Mouse (Mus musculus): ENCODE measurements around the gene Fbxl13.

Fbxl13 gene

DNA sequence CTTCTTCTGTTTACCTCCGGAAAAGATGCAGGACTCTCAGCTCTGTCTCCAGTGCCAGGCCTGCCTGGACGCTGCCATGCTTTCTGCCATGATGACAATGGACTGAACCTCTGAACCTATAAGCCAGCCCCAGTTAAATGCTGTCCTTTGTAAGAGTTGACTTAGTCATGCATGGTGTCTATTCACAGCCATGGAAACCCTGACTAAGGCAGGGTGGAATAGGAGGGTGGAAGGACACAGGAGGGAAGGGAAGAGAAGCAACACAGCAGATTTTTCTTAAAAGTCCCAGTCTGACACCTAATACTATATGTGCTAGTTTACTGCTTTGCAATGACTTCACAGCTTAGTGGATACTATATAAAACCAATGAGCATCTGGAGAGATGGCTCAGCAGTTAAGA lies 154.0 kb downstream of the Fbxl13 start:
- no peak for TF ChIP-seq GATA4 (IDR thresholded peaks at IDR 0.05; ENCODE audit: insufficient replicate concordance, low read length)

DNA sequence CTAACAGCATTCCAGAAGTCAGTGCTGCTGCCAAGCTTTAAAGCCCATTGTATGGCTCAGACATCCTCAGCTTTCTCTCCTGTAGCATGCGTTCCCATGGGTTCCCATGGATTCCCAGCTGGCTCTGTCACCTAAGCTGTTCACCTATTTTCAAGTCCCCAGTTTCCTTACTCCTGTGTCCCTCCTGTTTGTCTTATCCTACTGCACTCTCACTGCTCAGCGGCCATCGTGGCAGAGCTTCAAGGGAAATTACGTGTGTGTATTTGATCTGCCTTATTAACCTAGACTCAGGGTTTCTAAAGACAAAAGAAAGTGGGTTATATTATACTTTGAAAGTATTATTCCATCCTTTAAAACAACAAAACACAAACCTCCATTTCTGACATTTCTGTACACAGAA lies 156.3 kb downstream of the Fbxl13 start:
- no peak for TF ChIP-seq GATA4 (IDR thresholded peaks at IDR 0.05; ENCODE audit: insufficient replicate concordance, low read length)

DNA sequence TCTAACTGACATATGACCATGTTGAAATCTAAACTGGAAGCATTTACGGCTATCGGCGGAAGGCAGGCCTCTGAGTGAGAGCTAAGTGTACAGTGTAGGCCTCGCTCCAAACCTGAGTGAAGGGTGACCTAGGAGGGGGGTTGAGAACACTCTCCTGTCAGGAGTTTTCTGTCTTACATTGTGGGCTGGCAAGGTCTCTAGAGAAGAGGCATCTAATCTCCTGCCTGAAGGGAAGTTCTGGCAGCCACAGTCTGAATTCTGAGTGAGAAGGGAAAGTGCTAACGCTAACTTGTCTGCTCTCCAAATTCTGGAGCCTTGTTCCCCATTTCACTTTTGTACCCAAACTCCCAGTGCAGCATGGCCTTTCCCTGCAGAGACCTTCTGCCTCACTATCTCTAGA lies 156.9 kb downstream of the Fbxl13 start:
- TF ChIP-seq GATA4 (IDR thresholded peaks at IDR 0.05; ENCODE audit: insufficient replicate concordance, low read length): no peak

DNA sequence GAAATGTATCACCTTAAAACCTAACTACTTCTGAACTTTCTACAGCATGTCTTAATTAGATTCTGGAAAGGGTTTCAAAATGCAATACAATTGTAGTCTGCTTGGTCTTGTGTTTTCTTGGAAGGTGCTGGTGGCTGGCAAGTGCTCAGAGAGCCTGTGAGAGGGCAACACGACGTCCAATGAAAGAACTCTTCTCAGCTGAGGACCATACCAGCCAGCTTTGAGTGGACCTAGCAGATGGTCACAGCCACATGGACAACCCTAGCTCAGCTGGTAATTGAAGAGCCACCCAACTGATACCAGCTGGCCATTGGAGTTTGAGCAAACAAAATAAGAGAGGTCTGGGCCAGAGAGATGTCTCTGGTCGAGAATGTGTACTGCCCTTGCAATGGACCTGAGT lies 157.7 kb downstream of the Fbxl13 start:
- no peak for TF ChIP-seq GATA4 (IDR thresholded peaks at IDR 0.05; ENCODE audit: insufficient replicate concordance, low read length)

DNA sequence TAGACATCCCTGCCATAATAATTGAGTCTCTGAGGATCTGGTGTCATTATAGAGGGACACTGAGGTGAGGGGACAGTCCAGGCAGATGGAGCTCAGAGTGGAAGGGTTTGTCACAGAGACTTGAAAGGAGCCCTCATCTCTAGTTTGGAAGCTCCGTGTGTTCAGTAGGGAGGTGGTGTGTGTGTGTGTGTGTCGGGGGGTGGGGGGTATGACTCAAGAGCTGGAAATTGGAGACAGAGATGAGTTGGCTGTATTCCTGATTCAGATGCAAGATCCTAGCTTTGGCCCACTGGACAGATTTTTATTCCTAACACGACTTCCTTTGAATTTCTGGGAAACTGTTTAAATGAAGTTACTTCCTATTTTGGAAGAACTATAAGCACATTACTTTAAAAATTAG lies 158.1 kb downstream of the Fbxl13 start:
- TF ChIP-seq GATA4 (IDR thresholded peaks at IDR 0.05; ENCODE audit: insufficient replicate concordance, low read length): no peak

DNA sequence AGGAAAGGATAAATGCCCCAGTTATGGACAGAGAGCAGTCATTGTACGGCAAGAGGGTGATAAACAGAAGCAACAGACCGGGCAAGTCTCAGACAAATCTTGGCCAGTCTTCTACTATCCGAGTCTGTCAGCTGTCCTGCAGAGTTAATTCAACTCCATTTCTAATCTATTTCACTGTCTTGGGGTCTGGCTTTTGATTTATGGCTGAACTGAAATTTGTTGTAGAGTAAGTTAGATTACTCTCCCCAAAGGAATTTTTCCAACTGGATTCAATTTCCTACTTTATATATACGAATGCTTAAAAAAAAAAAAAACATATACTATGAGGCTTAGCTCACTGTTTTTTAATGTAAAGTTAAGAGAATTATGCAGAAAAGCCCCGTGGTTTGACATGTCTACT lies 158.6 kb downstream of the Fbxl13 start:
- no peak for TF ChIP-seq GATA4 (IDR thresholded peaks at IDR 0.05; ENCODE audit: insufficient replicate concordance, low read length)

DNA sequence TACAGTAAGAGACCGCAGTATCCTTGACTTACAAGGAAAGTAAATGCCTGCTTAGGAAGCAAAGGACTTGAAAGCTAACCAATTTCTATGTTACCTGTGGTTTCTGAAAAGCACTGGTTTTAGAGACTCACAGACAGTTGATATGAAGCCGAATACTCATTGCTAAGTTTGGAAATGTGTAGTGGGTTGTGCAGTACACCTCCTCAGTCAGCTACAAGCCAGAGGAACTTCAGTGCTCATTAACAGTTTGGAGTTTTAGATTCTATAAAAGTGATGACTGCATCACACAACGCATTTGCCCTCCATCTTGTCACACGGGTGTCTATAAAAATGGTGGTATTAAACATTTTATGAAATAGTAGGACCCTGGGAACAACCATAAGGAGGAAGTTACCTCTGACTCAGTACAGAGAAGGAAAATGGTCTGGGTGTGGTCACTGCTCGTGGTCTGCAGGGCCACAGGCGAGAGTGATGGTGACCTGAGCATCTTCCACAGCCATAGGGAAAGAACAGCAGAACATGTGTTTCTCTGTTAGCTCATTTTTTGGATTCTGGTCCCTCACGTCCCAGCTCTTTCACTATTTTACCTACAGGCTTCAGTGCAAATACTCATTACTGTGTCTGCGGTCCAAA lies 160.1 kb downstream of the Fbxl13 start:
- TF ChIP-seq GATA4 (IDR thresholded peaks at IDR 0.05; ENCODE audit: insufficient replicate concordance, low read length): no peak

DNA sequence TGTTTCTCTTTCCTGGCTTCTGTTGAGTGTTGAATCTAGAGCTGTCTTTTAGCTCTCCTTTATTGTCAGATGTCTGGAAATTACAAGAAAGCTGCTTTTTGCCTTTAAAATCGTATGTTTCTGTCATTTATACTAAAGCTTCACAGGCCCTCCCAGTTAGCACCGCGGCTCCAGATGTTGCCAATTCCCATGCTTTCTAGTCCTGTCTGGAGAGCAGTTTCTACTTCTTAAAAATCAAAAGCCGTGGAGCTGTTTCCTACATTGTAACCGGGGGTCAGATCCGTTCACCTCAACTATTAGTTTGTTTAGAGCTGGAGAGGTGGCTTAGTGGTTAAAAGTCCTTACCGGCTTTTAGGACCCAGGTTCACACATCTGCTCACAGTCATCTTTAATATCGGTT lies 162.2 kb downstream of the Fbxl13 start:
- TF ChIP-seq GATA4 (IDR thresholded peaks at IDR 0.05; ENCODE audit: insufficient replicate concordance, low read length): no peak

DNA sequence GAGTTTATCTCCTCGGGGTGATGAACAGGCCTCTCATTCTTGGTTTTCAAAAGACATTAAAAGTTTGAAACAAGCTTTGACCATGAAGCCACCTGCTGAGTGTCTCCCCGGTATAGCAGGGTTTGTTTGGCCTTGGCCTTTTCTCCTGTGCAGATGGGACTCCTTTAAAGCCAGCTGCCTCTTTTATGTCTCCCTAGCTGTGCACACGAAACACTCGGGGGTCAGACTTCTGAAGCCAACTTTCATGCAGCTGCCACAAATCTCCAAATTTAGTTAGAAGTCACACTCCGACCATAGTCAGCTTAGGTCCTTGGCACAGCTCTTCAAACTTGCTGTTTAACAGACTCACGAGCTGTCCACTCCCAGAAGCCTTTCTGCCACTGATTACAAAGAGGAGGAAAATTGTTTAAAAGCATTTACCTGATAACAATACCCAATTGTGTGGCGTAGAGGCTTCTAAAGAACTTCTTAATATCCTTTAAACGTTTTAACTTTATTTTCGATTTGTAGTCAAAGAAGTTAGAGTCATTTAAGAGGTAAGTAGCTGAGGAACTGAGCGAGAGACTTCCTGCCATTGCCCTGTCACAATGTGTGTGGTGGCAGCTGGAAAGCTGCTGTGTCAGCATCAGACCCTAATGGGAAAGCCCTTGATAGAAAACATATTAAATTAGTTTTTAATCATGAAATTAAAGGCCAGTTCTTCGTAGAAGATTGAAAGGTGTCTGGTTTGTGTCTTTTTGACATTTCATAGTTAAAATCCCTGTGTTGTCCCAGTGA lies 162.8 kb downstream of the Fbxl13 start:
- TF ChIP-seq GATA4 (IDR thresholded peaks at IDR 0.05; ENCODE audit: insufficient replicate concordance, low read length): no peak

DNA sequence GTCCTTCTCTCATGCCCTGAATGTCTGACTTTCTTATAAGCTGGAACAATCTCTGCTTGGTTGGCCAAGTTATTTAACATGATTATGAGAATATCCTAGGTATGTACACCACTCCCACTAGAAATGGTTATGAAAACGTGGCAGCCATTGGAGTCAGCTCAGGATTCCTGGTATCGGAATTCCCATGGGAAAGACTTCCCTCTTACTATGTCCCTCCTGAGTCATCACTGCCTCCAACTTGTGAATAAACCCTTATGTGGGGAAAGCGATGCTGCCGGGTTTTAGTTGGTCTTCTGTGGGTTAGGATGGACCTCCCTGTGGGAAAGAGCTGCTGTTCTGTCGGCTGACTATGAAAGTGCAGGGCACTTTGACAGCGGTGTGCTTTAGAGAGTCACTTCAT lies 163.9 kb downstream of the Fbxl13 start:
- TF ChIP-seq GATA4 (IDR thresholded peaks at IDR 0.05; ENCODE audit: insufficient replicate concordance, low read length): no peak

DNA sequence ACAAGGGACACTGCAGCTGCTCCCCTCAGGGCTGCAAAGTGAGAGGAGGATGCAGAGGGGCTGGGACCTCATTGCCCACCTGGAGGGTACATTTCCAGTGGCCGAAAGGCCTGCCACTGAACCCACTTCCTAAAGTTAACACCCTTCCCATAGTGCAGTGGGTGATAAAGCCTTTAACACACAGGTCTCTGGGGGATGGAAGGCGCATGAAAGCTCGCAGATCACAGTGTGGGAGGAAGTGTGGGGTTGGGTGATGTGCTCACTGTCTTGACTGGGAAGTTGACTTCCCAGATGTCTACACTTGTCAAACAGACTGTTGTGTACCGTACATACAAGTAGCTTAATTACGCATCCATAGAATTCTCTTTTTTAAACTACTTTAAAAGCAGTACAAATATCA lies 165.7 kb downstream of the Fbxl13 start:
- TF ChIP-seq GATA4 (IDR thresholded peaks at IDR 0.05; ENCODE audit: insufficient replicate concordance, low read length): no peak

DNA sequence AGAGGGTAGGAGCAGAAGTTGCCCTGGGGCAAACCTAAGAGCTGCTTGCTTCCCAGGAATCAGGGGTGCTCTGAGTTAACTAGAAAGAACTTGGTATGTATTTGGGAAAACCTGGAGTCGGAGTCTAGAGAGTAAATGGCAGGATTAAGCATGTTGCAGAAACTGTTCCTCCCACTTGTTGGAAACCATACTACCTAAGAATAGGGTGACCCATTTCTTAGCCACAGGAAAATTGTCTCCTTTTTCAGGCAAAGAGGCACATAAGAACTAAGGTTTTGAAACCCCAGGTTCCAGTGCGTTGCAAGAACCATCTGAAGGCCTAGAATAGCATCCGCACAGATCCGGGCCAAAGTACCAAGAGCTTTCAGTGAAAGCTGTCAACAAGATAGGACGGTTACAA lies 167.0 kb downstream of the Fbxl13 start:
- no peak for TF ChIP-seq GATA4 (IDR thresholded peaks at IDR 0.05; ENCODE audit: insufficient replicate concordance, low read length)

DNA sequence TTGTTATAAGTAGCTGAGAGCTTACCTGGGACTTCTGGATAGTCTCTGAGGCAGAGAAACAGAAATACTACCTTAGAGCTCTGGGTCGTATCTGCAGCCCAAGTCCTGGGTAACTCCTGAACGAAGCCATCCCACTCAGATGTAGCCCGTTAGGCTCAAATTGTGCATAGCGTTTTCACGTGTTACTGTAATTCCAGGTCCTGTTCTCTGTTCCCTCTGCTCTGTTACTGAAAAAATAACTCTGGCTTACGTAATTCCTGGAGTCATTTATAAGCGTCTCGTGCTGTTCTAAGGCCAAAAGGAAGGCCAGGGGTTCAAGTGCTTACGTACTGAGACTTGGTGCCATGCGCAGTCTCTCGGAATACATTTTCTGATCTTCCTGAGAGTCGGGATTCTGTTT lies 177.3 kb downstream of the Fbxl13 start:
- TF ChIP-seq GATA4 (IDR thresholded peaks at IDR 0.05; ENCODE audit: insufficient replicate concordance, low read length): no peak

DNA sequence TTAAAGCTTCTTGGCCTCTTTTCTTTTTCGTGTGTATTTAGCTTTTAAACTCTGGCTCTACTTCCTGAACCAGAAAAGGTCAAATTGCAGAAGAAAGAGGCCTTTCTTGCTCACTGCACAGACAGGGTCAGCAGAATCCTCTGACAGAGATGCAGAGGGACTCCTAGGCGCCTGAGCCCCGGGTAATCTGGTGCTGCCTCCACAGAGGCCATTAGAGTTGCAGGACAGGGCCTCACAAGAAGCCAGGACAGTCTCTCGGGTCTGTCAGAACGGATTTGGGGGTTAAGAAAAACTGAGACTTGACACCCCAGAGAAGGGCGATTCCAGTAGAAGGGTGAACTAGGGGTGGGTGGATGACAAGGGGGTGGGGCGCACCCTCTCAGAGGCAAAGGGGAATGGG lies 178.0 kb downstream of the Fbxl13 start:
- TF ChIP-seq GATA4 (IDR thresholded peaks at IDR 0.05; ENCODE audit: insufficient replicate concordance, low read length): no peak

DNA sequence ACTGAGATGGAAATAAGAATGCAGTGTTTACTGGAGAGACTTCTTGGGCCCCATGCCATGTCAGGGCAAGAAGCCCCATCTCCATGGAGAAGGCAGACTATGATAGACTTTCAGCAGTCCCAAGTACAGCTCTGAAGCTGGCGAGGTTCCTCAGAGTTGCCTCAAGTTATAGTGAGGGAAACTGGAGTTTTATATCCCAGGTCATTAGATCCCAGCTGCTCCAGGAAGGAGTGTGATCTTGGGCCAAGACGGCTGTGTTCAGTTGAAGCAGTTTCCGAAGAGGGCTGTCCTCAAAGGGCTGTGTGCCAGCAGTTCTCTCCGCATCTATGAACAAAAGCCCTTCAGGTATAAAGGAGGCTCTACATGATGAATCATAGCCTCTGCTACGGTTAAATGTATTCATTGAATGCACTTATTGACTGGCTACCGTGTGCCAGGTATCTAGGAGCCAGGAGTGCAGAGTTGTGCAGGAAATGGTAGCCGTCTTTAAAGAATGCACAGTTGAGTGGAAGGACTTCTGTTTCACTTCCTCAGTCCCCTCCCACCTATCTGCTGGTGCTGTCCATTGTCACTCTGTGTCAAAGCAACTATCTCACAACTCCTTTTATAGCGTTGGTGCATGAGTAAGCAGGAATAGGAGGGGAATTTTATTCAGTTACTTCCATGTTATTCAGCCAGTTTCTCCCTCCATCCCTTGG lies 204.5 kb downstream of the Fbxl13 start:
- no peak for TF ChIP-seq GATA4 (IDR thresholded peaks at IDR 0.05; ENCODE audit: insufficient replicate concordance, low read length)

DNA sequence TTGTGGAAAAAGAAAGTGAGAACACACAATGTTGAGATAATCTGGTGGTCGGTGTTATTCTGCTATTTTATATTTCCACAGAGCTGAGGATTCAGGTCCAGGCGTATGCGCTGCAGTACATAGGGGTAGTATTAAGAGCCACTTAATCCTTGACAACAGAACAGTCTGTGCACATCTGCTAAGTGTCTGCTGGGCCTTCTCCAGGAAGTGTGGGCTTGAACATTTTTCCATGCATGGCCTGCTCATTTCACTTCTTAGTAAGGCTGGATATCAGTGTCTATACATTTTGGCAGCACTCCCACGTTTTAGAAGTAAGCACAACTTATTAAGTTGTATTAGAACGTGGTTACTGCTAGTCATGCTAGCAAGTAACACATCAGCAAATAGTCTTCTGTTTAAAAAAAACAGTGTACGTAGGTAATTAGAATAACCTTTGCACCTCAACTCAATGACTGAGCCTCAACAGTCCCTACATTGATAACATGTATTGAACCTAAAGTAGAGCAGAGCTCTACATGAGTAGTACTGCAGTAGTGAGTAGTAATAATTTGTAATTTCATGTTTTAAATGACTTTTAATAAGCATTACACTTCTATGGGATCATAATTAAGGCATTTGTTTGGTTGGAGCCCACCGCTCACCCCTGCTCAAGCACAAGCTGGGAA lies 205.9 kb downstream of the Fbxl13 start:
- no peak for TF ChIP-seq GATA4 (IDR thresholded peaks at IDR 0.05; ENCODE audit: insufficient replicate concordance, low read length)
